Mouse (Mus musculus): Measurements from ENCODE around the gene Oasl1.

DNA sequence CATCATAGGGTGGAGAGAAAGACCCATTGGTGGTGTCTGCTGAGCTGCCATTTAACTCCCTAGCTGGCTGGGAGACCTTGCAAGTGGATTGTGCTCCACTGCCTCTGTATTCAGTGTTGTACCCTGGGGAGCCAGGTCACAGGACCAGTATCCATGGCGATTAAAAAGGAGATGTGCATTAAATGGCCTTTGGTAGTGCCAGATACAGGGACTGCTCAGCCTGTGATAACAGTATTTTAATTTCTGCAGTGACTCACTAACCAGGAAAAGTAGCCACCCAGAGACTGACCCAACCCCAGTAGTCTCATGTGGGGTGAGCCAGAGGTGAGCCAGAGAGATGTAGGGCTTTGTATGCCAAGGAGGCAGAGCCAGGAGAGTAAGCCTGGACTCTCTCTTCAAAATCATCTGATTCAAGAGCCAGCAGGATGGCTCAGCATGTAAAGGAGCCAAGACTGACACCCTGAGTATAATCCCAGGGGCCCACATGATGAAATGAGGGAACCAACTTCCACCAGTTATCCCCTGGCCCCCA, 3.2 kb downstream of the Oasl1 start:
- TF ChIP-seq POLR2A (IDR thresholded peaks at IDR 0.05; ENCODE audit: low read depth, low read length) = no peak
- no peak for TF ChIP-seq CTCF (conservative IDR thresholded peaks at IDR 0.05; ENCODE audit: insufficient read depth, insufficient read length, low read depth, low read length)

Data from kidney, adult 2 months (tissue).